Mouse (Mus musculus) midbrain, embryonic 16.5 days (tissue): ENCODE results near the gene Slc44a3. TPM values are rescaled to one million over a fixed set of nuclear protein-coding genes. Genes with fewer than 3 reads are reported as not detected.

Source experiments
- ATAC-seq: fragments of 200-750 bp; cut with Nextera tagmentation; 2 replicates; pipeline ENCODE4 v1.8.0; 2017; ENCODE audit warnings: moderate TSS enrichment
- H3K27ac ChIP-seq: fragments of 300-500 bp; sonication (generic); 2 replicates; pipeline ENCODE4 v1.5.1; 2014; ENCODE audit warnings: mild to moderate bottlenecking, low read length, mixed read lengths
- H3K27me3 ChIP-seq: fragments of 300-500 bp; sonication (generic); 2 replicates; pipeline ENCODE4 v1.6.1; 2014; ENCODE audit warnings: low read depth, low read length, mixed read lengths; ENCODE audit not compliant: control insufficient read depth, insufficient read depth
- H3K36me3 ChIP-seq: fragments of 300-500 bp; sonication (generic); 2 replicates; pipeline ENCODE4 v1.6.1; 2014; ENCODE audit warnings: mild to moderate bottlenecking, low read length, moderate library complexity, mixed read lengths; ENCODE audit not compliant: control insufficient read depth, insufficient read depth
- H3K4me1 ChIP-seq: fragments of 300-500 bp; sonication (generic); 2 replicates; pipeline ENCODE4 v1.6.1; 2014; ENCODE audit warnings: mild to moderate bottlenecking, low read length, mixed read lengths; ENCODE audit not compliant: control insufficient read depth, insufficient read depth
- H3K4me2 ChIP-seq: fragments of 300-500 bp; sonication (generic); 2 replicates; pipeline ENCODE4 v1.6.1; 2014; ENCODE audit warnings: mild to moderate bottlenecking, low read length, mixed read lengths
- H3K4me3 ChIP-seq: fragments of 300-500 bp; sonication (generic); 2 replicates; pipeline ENCODE4 v1.5.1; 2014; ENCODE audit warnings: low read depth, mild to moderate bottlenecking, low read length, moderate library complexity, mixed read lengths
- H3K9ac ChIP-seq: fragments of 300-500 bp; sonication (generic); 2 replicates; pipeline ENCODE4 v1.6.1; 2014; ENCODE audit warnings: low read depth, low read length, mixed read lengths
- H3K9me3 ChIP-seq: fragments of 300-500 bp; sonication (generic); replicated peaks from 2 replicates; pipeline ENCODE4 v1.6.1; 2014; ENCODE audit warnings: mild to moderate bottlenecking, low read length, mixed read lengths; ENCODE audit not compliant: control insufficient read depth, poor library complexity, severe bottlenecking
- WGBS: fragments of 180-500 bp; shearing (Covaris S2); extraction: QIAGEN DNeasy Blood & Tissue Kit; methylation state at CpG from one replicate; pipeline ENCODE4 v1.1.7; 2014; 5-methylcytosine and 5-hydroxymethylcytosine counted together
- polyA plus RNA-seq: library from polyadenylated mRNA; unstranded; fragments of >200 nt; fragmentation: Nextera tagmentation; extraction: Ambion mirVana; gene quantifications from 2 replicates; pipeline ENCODE4 v1.2.1, GENCODE M21; 2015

Slc44a3 gene
- polyA plus RNA-seq, 1 experiment from 2014 or later, result 1.4 TPM

DNA sequence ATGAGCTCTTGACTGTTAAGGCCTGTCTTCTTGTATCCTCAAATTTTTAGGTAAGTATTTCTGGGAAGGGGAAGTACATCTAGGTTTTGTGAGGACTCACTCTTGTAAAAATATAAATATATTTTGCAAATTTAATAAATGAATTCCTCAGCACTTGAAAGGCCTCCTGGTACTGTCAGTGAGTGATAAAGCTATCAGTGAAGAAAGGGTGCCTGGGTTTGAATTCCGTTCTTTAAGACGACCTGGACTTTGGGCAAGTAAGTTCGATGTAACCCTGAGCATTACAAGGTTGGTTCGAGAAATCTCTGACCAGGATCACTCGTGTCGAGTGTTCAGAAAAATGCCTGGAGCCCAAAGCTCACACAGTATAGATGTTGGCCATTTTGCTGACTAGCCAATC, 98.8 kb downstream of the Slc44a3 start:
- 78% methylated on average over 6 of the region's 6 CpGs for WGBS
- Histone ChIP-seq H3K4me3 (no peak overlapping the region), H3K9ac (no peak overlapping the region), H3K27me3 (no peaks in the 10 kb centered on the region), H3K4me1 (peaks cover 51% of the 10 kb centered on the region), H3K27ac (no peak overlapping the region), H3K4me2 (no peak overlapping the region), H3K9me3 (no peaks in the 10 kb centered on the region), H3K36me3 (no peaks in the 10 kb centered on the region)
- ATAC-seq, result no peak

- WGBS, result 14% methylated on average over 7 of the region's 7 CpGs
- H3K4me3 ChIP-seq, result no peak overlapping the region
- H3K9ac ChIP-seq, result no peak overlapping the region
- no peaks in the 10 kb centered on the region for H3K36me3 ChIP-seq
- H3K27me3 ChIP-seq, result no peaks in the 10 kb centered on the region
- no peak for ATAC-seq
- H3K27ac ChIP-seq, result no peak overlapping the region
- H3K4me2 ChIP-seq, result peak overlapping the region; percentile 87
- no peaks in the 10 kb centered on the region for H3K9me3 ChIP-seq
- peaks cover 48% of the 10 kb centered on the region for H3K4me1 ChIP-seq
These were observed 101.8 kb downstream of the Slc44a3 start for GRCm38 (mm10) chr3:121430289-121430936.

DNA sequence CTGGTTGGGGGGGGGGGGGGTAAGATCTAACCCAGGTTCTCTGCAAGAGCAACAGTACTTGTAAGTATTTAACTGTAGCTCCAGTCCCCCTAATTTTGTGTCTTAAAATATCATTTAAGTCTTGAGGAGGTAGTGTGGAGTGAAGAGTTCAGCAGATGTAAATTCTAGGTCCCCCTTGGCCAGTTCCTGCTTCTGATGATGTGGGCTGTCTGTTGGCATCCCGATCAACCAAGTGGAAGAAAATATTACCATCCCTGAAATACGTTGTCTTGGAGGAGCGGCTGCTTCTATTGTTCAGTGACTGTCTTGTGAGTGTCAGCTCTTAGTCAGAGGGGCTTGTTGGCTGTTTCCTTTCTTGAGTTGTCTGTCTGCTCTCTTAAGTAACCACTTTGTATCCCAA, 102.7 kb downstream of the Slc44a3 start:
- Histone ChIP-seq H3K4me2 (peak overlapping the region; percentile 87), H3K9ac (peak overlapping the region; percentile 3; the same call in 1 of the 2 replicates), H3K9me3 (no peaks in the 10 kb centered on the region), H3K36me3 (no peaks in the 10 kb centered on the region), H3K27me3 (no peaks in the 10 kb centered on the region), H3K4me3 (peak overlapping the region; percentile 88), H3K4me1 (peaks cover 41% of the 10 kb centered on the region), H3K27ac (no peak overlapping the region)
- no peak for ATAC-seq
- WGBS, result 4% methylated on average over 3 of the region's 3 CpGs

DNA sequence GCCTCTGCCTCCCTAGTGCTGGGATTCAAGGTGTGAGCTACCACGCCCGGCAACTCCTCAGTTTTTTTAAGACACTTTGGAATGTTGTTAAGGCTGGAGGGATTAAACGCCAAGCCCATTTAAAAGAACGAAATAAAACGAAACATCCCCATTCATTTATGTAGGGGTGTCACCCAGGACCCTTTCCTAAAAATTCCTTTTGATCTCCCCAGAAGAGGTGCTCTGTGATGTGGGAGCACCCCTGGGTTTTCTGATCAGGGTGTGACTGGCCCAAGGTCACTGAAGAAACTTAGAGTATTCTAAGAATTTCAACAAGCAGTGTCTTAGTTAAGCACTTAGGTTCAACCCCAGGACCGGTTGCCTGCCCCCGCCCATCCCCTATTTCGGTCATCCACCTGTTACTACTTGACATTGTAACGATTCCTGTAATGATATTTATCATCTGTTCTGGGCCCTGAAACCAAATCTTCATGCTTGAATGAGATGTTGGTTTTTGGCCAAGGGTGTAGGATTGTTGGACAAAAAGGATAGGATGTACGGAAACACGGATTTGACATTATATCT, 103.4 kb downstream of the Slc44a3 start:
- Histone ChIP-seq H3K9ac (no peak overlapping the region; the same call in 1 of the 2 replicates), H3K27ac (no peak overlapping the region), H3K4me2 (peak overlapping the region; percentile 87), H3K27me3 (no peaks in the 10 kb centered on the region), H3K36me3 (no peaks in the 10 kb centered on the region), H3K4me1 (peaks cover 34% of the 10 kb centered on the region), H3K9me3 (no peaks in the 10 kb centered on the region), H3K4me3 (peak overlapping the region; percentile 88)
- 37% methylated on average over 11 of the region's 11 CpGs for WGBS
- ATAC-seq, result no peak

DNA sequence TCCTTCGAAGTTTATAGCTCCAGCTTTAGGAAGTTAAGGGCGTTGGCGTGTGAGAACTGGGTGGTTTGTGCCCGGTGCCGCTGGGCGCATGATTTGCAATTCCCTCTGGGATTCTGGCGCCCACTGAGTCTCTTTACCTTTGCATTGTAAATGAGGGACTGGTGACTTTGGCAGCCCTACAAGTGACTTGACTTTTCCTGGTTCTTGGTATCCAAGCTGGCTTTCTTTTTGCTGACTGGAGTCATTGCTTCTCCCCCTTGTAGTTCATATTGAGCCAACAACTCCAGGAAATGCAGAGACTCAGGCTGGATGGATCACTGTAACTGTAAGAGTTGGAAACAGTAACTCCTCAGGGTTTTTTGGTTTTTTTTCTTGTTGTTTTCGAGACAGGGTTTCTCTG, 104.0 kb downstream of the Slc44a3 start:
- Histone ChIP-seq H3K9me3 (no peaks in the 10 kb centered on the region), H3K4me2 (peak overlapping the region; percentile 87), H3K9ac (peak overlapping the region; percentile 91), H3K36me3 (no peaks in the 10 kb centered on the region), H3K27ac (peak overlapping the region; percentile 91; the same call in 1 of the 2 replicates), H3K27me3 (no peaks in the 10 kb centered on the region), H3K4me1 (peaks cover 32% of the 10 kb centered on the region), H3K4me3 (peak overlapping the region; percentile 88)
- 3% methylated on average over 8 of the region's 8 CpGs for WGBS
- no peak for ATAC-seq

DNA sequence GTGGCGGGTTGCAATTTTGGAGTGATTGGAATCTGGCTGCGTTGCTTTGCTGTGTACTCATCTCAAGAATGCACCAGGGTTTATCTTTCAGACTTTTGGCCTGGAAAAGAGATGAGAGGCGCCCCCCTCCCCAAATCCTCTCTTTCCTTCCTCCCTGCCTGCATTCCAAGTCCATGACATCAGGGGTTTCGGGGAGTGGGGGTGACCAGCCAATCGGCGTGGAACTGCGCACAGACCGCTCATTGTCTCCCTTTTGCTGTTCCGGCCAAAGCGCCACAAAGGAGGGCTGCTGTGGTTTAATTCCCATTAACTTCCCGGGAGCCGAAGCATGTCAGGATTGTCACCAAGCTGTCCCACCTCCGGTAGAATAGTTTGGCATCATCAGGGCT, 104.7 kb downstream of the Slc44a3 start:
- Histone ChIP-seq H3K27ac (peak overlapping the region; percentile 91), H3K36me3 (no peaks in the 10 kb centered on the region), H3K9me3 (no peaks in the 10 kb centered on the region), H3K4me2 (peak overlapping the region; percentile 87), H3K9ac (peak overlapping the region; percentile 91), H3K4me1 (peaks cover 32% of the 10 kb centered on the region), H3K4me3 (peak overlapping the region; percentile 88), H3K27me3 (no peaks in the 10 kb centered on the region)
- 0% methylated on average over 13 of the region's 13 CpGs for WGBS
- peak; percentile 70 for ATAC-seq

DNA sequence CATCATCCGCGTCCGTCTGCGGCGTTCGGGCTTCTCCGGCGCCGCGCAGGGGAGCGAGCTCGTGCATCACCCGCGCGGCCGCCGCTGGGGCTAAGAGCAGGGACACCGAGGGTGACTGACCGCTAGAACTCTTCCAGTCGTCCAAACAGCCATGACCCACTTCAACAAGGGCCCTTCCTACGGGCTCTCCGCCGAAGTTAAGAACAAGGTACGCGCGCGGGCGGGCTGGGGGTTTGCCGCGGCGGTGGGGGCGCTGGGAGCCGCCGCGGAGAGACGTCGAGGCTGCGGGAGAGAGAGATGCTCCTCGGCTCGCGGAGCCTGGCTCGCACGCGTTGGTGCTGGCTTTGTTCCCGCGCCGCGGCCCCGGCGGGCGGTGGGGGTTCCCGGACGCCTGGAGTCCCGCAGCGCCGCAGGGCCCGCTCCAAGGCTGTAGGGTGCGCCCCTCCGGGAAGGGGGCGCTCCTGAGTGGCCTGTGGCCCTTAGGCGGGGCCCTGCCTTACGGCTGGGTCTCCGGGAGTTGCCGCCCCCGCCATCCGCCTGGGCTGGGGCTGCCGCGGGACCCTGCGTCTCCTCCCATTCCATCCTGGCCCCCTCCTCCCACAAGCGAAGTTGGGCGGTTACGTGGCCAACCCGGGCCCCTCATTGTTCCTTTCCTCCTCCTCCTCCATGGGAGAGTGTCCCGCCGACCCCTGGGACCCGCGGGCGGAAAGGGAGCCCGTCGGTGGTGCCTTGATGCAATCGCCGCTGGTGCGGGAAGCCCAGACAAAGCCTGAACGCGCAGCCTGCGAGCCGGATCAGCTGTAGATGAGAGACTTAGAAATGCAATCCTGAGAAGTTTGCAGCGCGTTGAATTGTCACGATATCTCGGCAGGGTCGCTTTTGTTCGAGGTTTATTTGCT, 105.3 kb downstream of the Slc44a3 start:
- no peaks in the 10 kb centered on the region for H3K9me3 ChIP-seq

GRCm38 (mm10) chr3:121425861-121426620, 106.2 kb downstream of the Slc44a3 start, which contains the start of gene Cnn3:
TSS of gene Cnn3 (plus strand) at chr3:121426497.
- peak; percentile 91 for ATAC-seq
- no peaks in the 10 kb centered on the region for H3K36me3 ChIP-seq
- no peaks in the 10 kb centered on the region for H3K9me3 ChIP-seq
- peak within 1 kb of the TSS; percentile 88 for H3K4me3 ChIP-seq
- peak within 1 kb of the TSS; percentile 91 for H3K9ac ChIP-seq
- H3K27ac ChIP-seq, result peak within 1 kb of the TSS; percentile 91
- H3K27me3 ChIP-seq, result no peaks in the 10 kb centered on the region
- H3K4me1 ChIP-seq, result peaks cover 29% of the 10 kb centered on the region
- peak within 1 kb of the TSS; percentile 87 for H3K4me2 ChIP-seq
- WGBS, result under 1% methylated on average over 39 of the region's 66 CpGs

More for the DNA sequence above, 105.3 kb downstream of the Slc44a3 start:
- Histone ChIP-seq H3K9ac (peak overlapping the region; percentile 91), H3K27me3 (no peaks in the 10 kb centered on the region), H3K27ac (peak overlapping the region; percentile 91), H3K4me3 (peak overlapping the region; percentile 88), H3K36me3 (no peaks in the 10 kb centered on the region), H3K4me2 (peak overlapping the region; percentile 87), H3K4me1 (peaks cover 31% of the 10 kb centered on the region)
- peak; percentile 77 for ATAC-seq
- WGBS, result under 1% methylated on average over 86 of the region's 93 CpGs
